Mouse (Mus musculus): ENCODE measurements around the gene Cfap45.

GRCm38 (mm10) chr1:172482518-172483360 is 37.9 kb upstream of the Cfap45 start:
- TF ChIP-seq CTCF (IDR thresholded peaks at IDR 0.05; ENCODE audit: extremely low read depth, insufficient read depth, insufficient read length, insufficient replicate concordance) (no peak), POLR2A (IDR thresholded peaks at IDR 0.05; ENCODE audit: low read depth, low read length) (no peak)
